Mouse (Mus musculus) c-Kit-positive CD71-positive TER-119-positive erythroid progenitor cells, embryonic 14.5 days (primary cell): ENCODE measurements around the gene Ric3.

Experiments
- DNase-seq: peaks from one replicate; pipeline ENCODE4 v3.0.0-alpha.2; 2013; ENCODE audit warnings: low spot score

Ric3 gene

GRCm38 (mm10) chr7:109000315-109000954 is 82.7 kb downstream of the Ric3 start:
- peak; percentile 12 for DNase-seq

- no peak for DNase-seq
Observed at GRCm38 (mm10) chr7:108996156-108996555, 87.0 kb downstream of the Ric3 start.

- no peak for DNase-seq
Observed at GRCm38 (mm10) chr7:108993881-108994291, 89.2 kb downstream of the Ric3 start.

GRCm38 (mm10) chr7:108993230-108993629 is 89.9 kb downstream of the Ric3 start:
- DNase-seq: no peak

GRCm38 (mm10) chr7:108991207-108991606 is 91.9 kb downstream of the Ric3 start:
- DNase-seq: no peak

- no peak for DNase-seq
Observed at GRCm38 (mm10) chr7:108985934-108986708, 97.0 kb downstream of the Ric3 start.
